Comparison of ENCODE assay signal across 1 mouse cellular context in the genomic region with DNA sequence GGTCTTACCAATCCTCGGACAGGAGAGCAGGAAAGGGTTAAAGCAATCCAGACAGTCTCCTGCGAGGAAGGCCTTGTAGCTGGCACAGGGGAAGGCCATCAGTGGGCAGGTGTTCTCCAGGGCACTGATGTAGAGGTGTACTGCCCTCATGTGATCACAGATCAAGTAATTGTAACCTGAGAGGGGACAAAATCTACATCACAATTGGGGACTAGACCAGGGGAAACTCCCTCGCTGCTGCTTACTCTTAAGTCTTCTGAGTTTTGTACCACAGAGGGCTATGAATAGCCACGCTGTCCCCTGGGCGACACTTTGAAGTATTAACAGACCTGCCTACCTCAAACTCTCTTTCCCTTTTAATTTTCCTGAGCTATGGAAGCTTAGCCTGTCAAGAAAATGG.
TF ChIP-seq lines count a peak whose summit lies in the region.

No protein-coding gene starts in this region.

TF ChIP-seq in CH12.LX, 34 proteins besides CTCF, POLR2A, EP300 and RAD21 (continued from another document):
- TF ChIP-seq ETS1 (conservative IDR thresholded peaks at IDR 0.05; ENCODE audit: low read depth, low read length) (peak; percentile 98), E2F4 (IDR thresholded peaks at IDR 0.05; ENCODE audit: insufficient replicate concordance, low read depth, low read length) (no peak), SMC3 (IDR thresholded peaks at IDR 0.05; ENCODE audit: low read depth, low read length) (peak; percentile 83), JUN (IDR thresholded peaks at IDR 0.05; ENCODE audit: insufficient read depth, low read depth, low read length) (peak; percentile 75), CHD2 (IDR thresholded peaks at IDR 0.05; ENCODE audit: low read length) (peak; percentile 83), MXI1 (IDR thresholded peaks at IDR 0.05; ENCODE audit: low read depth, low read length) (peak; percentile 71; the same call in 1 of the 2 replicates), MAFK (IDR thresholded peaks at IDR 0.05; ENCODE audit: insufficient replicate concordance, low read length) (peak; percentile 87; the same call in 1 of the 2 replicates), POLR2AphosphoS2 (IDR thresholded peaks at IDR 0.05; ENCODE audit: low read depth, low read length) (no peak), USF2 (conservative IDR thresholded peaks at IDR 0.05; ENCODE audit: low read depth, low read length) (peak; percentile 70), TBP (conservative IDR thresholded peaks at IDR 0.05; ENCODE audit: low read depth, low read length) (peak; percentile 58; the same call in 1 of the 2 replicates), ZNF384 (IDR thresholded peaks at IDR 0.05; ENCODE audit: low read depth, low read length) (no peak; the same call in 1 of the 2 replicates), TCF12 (IDR thresholded peaks at IDR 0.05; ENCODE audit: low read depth, low read length) (peak; percentile 97), MAX (IDR thresholded peaks at IDR 0.05; ENCODE audit: low read length) (peak; percentile 95; the same call in 1 of the 2 replicates), HCFC1 (IDR thresholded peaks at IDR 0.05; ENCODE audit: low read depth, low read length) (peak; percentile 28), SIN3A (IDR thresholded peaks at IDR 0.05; ENCODE audit: low read length) (peak; percentile 96), ELF1 (IDR thresholded peaks at IDR 0.05; ENCODE audit: low read depth, low read length) (peak; percentile 45; the same call in 1 of the 2 replicates), RCOR1 (conservative IDR thresholded peaks at IDR 0.05; ENCODE audit: low read depth, low read length) (peak; percentile 83), MEF2A (IDR thresholded peaks at IDR 0.05; ENCODE audit: borderline replicate concordance, low read depth, low read length) (peak; percentile 99), ZC3H11A (IDR thresholded peaks at IDR 0.05; ENCODE audit: low read depth, low read length) (peak; percentile 54; the same call in 1 of the 2 replicates), PAX5 (IDR thresholded peaks at IDR 0.05; ENCODE audit: low read length) (no peak), CHD1 (IDR thresholded peaks at IDR 0.05; ENCODE audit: low read depth, low read length) (peak; percentile 86; the same call in 1 of the 2 replicates)
